Mouse (Mus musculus): ENCODE results near the gene Kynu. TPM values are rescaled to one million over a fixed set of nuclear protein-coding genes. Genes with fewer than 3 reads are reported as not detected.

The Kynu gene
- polyA plus RNA-seq, 1 experiment from 2014 or later, result 1.6 TPM

DNA sequence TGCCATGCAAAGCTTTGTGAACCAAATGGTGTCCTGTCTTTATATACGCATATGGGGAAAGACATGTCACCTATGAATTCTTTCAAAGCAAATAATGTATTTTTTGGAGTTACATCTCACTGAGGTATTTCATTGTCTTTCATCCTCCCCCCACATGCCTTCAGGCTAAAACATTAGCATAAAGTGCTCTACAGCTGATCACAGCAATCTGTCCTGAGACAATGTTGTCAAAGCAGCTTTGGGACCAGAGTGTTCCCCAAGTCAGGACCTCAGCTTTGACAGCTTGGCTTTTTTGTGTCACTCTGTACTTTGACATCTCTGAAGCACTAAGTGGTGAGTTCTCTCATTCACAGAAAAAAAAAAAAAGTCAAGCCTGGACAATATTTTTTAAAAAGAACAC is 18.4 kb downstream of the Kynu start:
- Histone ChIP-seq H3K9ac (ENCODE audit: low read depth, low read length) (no peak overlapping the region), H3K36me3 (ENCODE audit: control insufficient read depth, insufficient read depth) (no peaks in the 10 kb centered on the region), H3K4me1 (replicated peaks; ENCODE audit: control insufficient read depth, insufficient read depth, low read length) (no peaks in the 10 kb centered on the region), H3K27me3 (replicated peaks; ENCODE audit: control insufficient read depth, insufficient read depth, low read length) (no peaks in the 10 kb centered on the region), H3K4me3 (ENCODE audit: low read depth, low read length) (no peak overlapping the region), H3K4me2 (replicated peaks; ENCODE audit: low read depth) (no peak overlapping the region), H3K9me3 (ENCODE audit: control insufficient read depth) (no peaks in the 10 kb centered on the region), H3K27ac (ENCODE audit: low read depth, low read length) (no peak overlapping the region)
- WGBS, result 89% methylated on average over 1 of the region's 1 CpGs
- ATAC-seq, result no peak
- TF ChIP-seq CTCF (IDR thresholded peaks at IDR 0.05; ENCODE audit: low read depth), result no peak

- Histone ChIP-seq H3K27me3 (replicated peaks; ENCODE audit: control insufficient read depth, insufficient read depth, low read length) (no peaks in the 10 kb centered on the region), H3K4me3 (ENCODE audit: low read depth, low read length) (no peak overlapping the region), H3K9ac (ENCODE audit: low read depth, low read length) (no peak overlapping the region), H3K4me2 (replicated peaks; ENCODE audit: low read depth) (no peak overlapping the region), H3K9me3 (ENCODE audit: control insufficient read depth) (no peaks in the 10 kb centered on the region), H3K4me1 (replicated peaks; ENCODE audit: control insufficient read depth, insufficient read depth, low read length) (no peaks in the 10 kb centered on the region), H3K36me3 (ENCODE audit: control insufficient read depth, insufficient read depth) (no peaks in the 10 kb centered on the region), H3K27ac (ENCODE audit: low read depth, low read length) (no peak overlapping the region)
- no peak for ATAC-seq
- no peak for TF ChIP-seq CTCF (IDR thresholded peaks at IDR 0.05; ENCODE audit: low read depth)
- WGBS, result 80% methylated on average over 8 of the region's 8 CpGs
Observed at GRCm38 (mm10) chr2:43583243-43583812, 28.2 kb downstream of the Kynu start.

DNA sequence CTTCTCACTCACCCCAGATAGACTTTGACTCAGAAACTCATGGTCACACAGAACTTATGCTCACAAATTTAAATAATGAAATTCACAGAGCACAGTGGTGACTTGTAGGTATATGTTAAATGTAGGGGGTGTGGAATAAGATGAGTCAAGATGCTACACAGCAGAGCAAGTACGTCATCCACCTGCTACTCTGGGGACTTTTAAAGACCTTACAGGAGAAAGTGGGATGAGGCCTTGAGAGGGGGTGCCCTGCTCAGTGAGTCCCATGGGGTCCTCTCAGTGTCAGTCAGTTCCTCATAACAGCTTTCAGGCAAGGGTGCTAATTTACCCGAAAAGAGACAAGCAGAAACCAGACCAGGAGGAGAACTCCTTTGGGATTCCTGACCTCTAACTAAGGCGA is 30.4 kb downstream of the Kynu start:
- Histone ChIP-seq H3K4me3 (ENCODE audit: low read depth, low read length) (no peak overlapping the region), H3K27me3 (replicated peaks; ENCODE audit: control insufficient read depth, insufficient read depth, low read length) (no peaks in the 10 kb centered on the region), H3K36me3 (ENCODE audit: control insufficient read depth, insufficient read depth) (no peaks in the 10 kb centered on the region), H3K9ac (ENCODE audit: low read depth, low read length) (no peak overlapping the region), H3K9me3 (ENCODE audit: control insufficient read depth) (no peaks in the 10 kb centered on the region), H3K4me2 (replicated peaks; ENCODE audit: low read depth) (no peak overlapping the region), H3K4me1 (replicated peaks; ENCODE audit: control insufficient read depth, insufficient read depth, low read length) (no peaks in the 10 kb centered on the region), H3K27ac (ENCODE audit: low read depth, low read length) (no peak overlapping the region)
- TF ChIP-seq CTCF (IDR thresholded peaks at IDR 0.05; ENCODE audit: low read depth), result no peak
- no peak for ATAC-seq
- 90% methylated on average over 3 of the region's 3 CpGs for WGBS

DNA sequence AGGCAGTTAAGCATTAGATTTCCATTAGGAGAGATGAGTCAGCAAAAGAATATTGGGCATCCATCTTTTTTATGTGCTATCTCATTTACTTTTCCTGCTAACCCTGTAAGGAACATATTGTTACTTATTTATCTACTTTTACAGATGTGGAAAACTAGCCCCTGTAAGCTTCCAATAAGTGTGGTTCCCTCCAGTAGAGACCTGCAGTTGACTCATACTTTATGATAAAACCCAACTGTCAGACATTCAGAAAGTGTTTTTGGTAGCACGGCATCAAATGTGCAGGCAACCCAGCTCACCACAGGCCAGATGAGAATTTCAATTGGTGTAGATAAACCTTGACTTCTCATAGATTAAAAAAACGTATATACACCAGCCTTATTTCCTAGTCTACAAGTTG is 32.7 kb downstream of the Kynu start:
- 66% methylated on average over 2 of the region's 2 CpGs for WGBS
- H3K9me3 ChIP-seq (ENCODE audit: control insufficient read depth), result no peaks in the 10 kb centered on the region

DNA sequence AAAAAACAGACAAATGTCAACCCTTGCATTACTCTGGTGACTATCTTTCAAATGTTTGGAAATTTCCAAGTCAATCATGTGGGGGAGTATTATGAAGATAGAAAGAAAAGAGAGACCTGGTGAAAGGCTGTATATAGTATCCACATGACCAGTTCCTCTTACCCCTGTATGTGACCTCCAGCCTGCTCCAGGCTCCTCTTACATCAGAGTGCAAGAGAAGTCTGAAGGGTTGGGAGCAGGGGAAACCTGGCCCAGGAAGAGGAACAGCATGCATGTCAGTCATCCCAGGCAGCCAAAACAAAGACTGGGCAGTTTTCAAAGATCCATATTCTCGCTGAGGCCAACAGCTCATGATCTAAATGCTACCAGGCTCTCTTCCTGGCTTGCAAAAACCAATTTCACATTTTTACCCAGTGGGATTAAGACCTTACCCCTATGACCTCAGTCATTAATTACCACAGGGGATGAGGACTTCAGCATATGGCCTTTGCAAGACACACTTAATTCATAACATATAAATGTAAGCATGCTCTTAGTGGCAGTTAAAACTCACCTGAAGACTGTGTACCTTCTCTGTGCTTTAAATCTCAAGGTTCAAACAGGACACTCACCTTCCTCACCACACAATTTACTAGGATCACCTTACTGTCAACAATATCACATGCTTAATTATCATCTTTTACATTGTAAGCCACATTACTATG is 37.0 kb downstream of the Kynu start:
- H3K27me3 ChIP-seq (replicated peaks; ENCODE audit: control insufficient read depth, insufficient read depth, low read length), result no peaks in the 10 kb centered on the region
- no peaks in the 10 kb centered on the region for H3K4me1 ChIP-seq (replicated peaks; ENCODE audit: control insufficient read depth, insufficient read depth, low read length)
- no peaks in the 10 kb centered on the region for H3K9me3 ChIP-seq (ENCODE audit: control insufficient read depth)
- TF ChIP-seq CTCF (IDR thresholded peaks at IDR 0.05; ENCODE audit: low read depth), result no peak
- H3K36me3 ChIP-seq (ENCODE audit: control insufficient read depth, insufficient read depth), result no peaks in the 10 kb centered on the region
- no peak for ATAC-seq
- no peak overlapping the region for H3K4me2 ChIP-seq (replicated peaks; ENCODE audit: low read depth)
- WGBS, result 67% methylated on average over 1 of the region's 1 CpGs
- no peak overlapping the region for H3K4me3 ChIP-seq (ENCODE audit: low read depth, low read length)
- H3K27ac ChIP-seq (ENCODE audit: low read depth, low read length), result no peak overlapping the region
- no peak overlapping the region for H3K9ac ChIP-seq (ENCODE audit: low read depth, low read length)

More for the DNA sequence above, 32.7 kb downstream of the Kynu start:
- Histone ChIP-seq H3K27ac (ENCODE audit: low read depth, low read length) (no peak overlapping the region), H3K4me2 (replicated peaks; ENCODE audit: low read depth) (no peak overlapping the region), H3K27me3 (replicated peaks; ENCODE audit: control insufficient read depth, insufficient read depth, low read length) (no peaks in the 10 kb centered on the region), H3K4me1 (replicated peaks; ENCODE audit: control insufficient read depth, insufficient read depth, low read length) (no peaks in the 10 kb centered on the region), H3K9ac (ENCODE audit: low read depth, low read length) (no peak overlapping the region), H3K36me3 (ENCODE audit: control insufficient read depth, insufficient read depth) (no peaks in the 10 kb centered on the region), H3K4me3 (ENCODE audit: low read depth, low read length) (no peak overlapping the region)
- no peak for ATAC-seq
- TF ChIP-seq CTCF (IDR thresholded peaks at IDR 0.05; ENCODE audit: low read depth), result no peak

DNA sequence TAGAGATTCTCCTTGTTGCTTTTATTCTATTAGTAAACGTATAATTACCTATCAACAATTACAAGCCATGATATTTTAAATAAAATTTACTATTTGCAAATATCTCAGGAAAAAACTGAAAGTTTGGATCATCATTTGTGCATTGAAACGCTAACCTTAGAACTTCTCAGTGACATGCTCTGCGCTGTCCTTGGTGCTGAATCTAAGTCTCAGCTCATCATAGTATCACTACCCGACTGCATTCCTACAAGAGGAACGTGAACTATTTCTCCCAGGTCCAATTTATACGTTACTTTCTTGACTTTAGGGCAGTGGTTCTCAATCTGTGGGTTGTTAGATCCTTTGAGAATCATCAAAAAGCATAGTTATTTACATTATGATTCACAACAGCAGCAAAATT is 58.4 kb downstream of the Kynu start:
- WGBS, result 4% methylated on average over 6 of the region's 6 CpGs
- H3K9me3 ChIP-seq (ENCODE audit: control insufficient read depth), result no peaks in the 10 kb centered on the region
- H3K4me2 ChIP-seq (replicated peaks; ENCODE audit: low read depth), result no peak overlapping the region
- H3K4me1 ChIP-seq (replicated peaks; ENCODE audit: control insufficient read depth, insufficient read depth, low read length), result no peaks in the 10 kb centered on the region
- no peaks in the 10 kb centered on the region for H3K27me3 ChIP-seq (replicated peaks; ENCODE audit: control insufficient read depth, insufficient read depth, low read length)
- no peak for TF ChIP-seq CTCF (IDR thresholded peaks at IDR 0.05; ENCODE audit: low read depth)
- no peak overlapping the region for H3K4me3 ChIP-seq (ENCODE audit: low read depth, low read length)
- no peak overlapping the region for H3K27ac ChIP-seq (ENCODE audit: low read depth, low read length)
- no peaks in the 10 kb centered on the region for H3K36me3 ChIP-seq (ENCODE audit: control insufficient read depth, insufficient read depth)
- H3K9ac ChIP-seq (ENCODE audit: low read depth, low read length), result no peak overlapping the region
- no peak for ATAC-seq
